Mouse (Mus musculus) mesoderm, embryonic 11.5 days (tissue): ENCODE measurements at regions not wholly inside any gene's neighbourhood (a gene's known extent, or its start where the extent isn't known, plus 50 kb on each side); places are given as distances from the start of the nearest gene placed in this dataset.
A peak's percentile ranks its signal among the peaks of the same experiment; 100 is the strongest.

Experiments
- DNase-seq: peaks from one replicate; pipeline ENCODE4 v3.0.0-alpha.2; 2012; ENCODE audit warnings: low read depth, low spot score

DNA sequence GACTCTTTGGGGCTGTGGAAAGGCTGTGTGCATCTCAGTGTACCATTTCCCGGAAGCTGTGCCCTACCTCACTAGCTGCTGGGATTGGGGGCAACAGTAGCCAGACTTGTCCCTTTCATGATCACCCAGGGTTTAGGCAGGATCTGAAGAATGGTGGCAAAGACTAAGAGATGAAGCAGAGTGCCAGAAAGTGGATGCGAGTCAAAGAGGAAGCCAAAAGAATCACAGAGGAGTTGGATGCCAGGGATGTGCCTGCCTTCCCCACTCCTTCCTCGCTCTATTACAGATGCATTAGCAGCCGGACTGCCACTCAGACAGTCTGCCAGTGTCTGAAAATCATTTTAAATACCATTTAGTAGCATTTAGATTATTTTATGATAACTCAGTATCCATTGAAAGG lies 271.5 kb upstream of the Slc24a2 start:
- no peak for DNase-seq

DNA sequence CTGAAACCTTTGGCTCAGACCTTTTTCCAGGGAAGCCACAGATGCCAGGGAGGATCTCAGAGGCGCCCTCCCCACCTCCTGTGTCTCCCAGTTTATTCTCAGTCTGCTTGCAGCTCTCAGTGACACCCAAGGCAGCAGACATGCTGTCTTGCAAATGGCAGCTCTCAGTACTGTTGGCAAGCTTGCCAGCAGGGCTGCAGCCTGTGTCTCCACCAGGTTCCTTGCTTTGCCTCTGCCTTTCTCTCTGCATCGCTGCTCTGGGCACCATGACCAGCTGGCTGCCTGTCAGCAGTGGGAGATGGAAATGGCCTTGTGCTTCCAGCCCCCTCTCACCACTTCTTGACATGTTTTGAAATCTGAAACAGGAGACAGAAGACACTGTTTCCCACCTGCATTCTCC lies 270.2 kb upstream of the Slc24a2 start:
- peak; percentile 1 for DNase-seq

DNA sequence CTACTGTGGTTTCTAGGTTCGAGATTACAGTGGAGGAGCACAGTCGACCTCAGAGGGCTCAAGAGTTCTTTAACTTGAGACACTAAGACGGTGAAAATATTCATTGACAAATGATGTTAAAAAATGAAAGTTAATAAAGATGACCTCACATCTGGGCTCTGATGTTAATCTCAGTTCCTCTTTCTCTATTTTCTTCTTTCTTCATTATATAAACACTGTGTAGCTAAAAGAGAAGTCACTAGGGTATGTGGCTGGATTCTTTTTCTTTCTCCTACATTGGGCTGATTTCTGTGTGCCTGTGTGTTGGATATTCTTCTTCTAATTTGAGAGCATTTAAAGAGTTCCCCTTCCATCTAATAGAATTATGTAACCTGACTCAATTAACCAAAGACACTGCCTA lies 257.5 kb upstream of the Slc24a2 start:
- DNase-seq, result no peak

DNA sequence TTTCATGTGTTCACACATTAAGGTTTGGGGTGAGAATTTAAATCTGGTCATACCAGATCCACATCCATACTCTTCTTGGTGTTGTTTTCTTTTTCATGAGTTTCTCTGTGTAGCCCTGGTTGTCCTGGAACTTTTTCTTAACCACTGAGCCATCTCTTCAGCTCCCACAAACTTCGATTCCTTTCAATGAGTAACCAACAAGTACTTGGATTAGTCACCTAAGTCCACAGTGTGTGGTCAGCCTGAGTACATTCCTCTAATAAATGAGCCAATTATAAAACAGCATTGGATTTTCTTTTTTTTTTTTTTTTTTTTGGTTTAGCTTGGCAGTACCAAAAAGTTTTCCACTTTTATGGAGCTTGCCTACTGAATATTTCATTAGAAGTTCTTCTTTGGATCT lies 245.3 kb upstream of the Slc24a2 start:
- DNase-seq, result no peak

DNA sequence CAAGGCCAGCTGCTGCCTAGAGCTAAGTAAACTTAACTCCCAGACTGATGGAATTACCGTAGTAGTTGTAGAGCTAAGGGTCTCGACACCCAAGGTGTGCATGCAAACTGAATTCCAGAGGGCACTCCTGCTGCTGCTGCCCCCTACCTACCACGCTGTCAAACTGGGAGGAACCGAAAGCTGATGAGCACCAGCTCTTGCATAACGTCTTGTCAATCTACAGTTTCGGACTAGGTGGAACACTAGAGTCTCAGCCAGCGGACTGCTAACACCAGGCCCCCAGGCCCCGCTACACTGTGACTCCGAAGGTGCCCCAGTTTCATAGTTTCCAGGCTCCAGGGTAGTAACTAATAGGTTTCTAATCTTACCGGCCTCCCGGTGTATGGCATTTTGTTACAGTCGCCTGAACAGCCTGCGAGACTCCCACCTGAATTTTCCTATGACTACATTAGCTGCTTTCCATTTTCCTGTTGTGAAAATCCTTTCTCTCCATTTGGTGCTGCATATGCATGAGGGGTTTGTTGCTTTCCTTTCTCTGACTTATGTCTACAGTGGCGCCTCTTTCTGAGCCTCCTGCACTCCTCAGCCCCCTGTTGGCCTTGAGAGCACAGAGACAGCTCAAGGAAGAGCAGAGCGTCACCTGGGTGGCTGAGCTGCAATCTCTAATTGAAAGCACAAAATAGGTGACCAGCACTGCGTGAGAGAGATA lies 243.2 kb upstream of the Slc24a2 start:
- DNase-seq, result no peak

DNA sequence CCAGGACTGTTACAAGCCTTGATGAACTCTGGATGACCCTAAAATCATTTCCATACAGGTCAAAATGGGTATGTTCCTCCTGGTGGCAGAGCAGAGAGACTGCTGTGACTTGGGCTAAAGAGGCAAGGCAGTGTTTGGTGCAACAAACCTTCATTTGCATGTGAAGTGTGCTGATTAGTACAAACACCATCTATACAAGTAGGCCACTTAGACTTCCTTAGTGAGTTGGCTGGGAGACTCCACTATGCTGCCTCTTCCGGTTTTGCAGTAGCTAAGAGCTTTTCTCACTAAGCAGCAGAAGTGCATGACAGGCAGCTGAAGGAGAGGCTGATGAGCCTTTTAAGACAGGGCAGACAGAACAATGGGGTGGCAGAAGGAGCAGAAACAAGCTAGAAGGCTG lies 242.5 kb upstream of the Slc24a2 start:
- no peak for DNase-seq

DNA sequence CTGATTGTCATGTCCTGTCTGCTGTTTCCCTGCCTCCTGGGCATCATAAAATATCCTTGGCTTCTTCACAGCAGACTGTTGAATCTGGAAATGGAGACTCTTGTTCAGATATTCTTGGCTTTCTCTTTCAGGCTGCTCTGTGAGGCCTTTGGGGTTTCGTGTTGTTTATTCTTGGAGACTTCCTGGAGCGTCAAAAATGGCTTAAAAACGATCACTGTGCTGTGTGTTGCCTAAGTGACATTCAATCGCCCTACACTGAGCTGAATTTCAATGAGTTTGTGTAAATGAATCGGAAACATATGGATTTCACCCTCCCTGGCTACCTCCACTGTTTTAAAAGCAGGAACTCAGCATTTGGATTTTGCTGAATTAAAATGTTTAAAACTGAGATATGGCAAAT lies 241.1 kb upstream of the Slc24a2 start:
- DNase-seq, result no peak

DNA sequence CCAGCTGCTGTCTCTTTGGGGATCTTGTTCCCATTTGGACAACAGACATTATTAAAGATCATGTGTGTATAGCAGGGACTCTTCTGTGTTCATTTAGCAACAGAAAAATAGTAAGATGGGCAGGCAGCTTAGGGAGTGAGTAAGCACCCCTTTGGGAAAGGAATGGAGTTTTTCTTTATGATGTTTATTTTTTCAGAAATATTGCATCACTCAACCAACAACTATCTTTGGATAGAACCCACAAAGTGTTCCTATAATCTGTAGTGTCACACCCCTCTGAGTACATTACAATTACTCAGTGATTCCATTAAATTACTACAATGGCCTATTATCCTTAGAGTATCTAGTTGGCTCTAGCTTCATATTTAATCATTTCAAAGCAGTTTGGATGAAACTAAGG lies 237.3 kb upstream of the Slc24a2 start:
- DNase-seq, result no peak

DNA sequence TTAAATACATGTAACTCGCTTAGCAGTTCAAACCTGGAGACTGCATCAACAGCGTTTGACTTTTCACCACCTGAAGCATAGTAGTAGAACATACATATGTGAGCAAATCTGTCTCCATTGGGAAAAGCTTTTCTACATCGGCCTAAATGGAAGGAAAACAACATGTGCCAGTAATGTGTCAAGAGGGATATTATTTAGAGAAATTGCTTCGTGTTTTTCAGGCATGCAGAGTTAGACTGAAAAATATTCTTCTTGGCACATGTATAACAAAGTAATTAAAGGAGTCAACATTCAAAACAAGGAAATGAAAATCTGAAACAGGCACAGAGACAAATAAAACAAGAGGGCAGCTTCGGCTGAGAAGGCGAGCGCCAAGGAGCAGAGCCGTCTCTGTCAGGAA lies 236.7 kb upstream of the Slc24a2 start:
- DNase-seq, result no peak

DNA sequence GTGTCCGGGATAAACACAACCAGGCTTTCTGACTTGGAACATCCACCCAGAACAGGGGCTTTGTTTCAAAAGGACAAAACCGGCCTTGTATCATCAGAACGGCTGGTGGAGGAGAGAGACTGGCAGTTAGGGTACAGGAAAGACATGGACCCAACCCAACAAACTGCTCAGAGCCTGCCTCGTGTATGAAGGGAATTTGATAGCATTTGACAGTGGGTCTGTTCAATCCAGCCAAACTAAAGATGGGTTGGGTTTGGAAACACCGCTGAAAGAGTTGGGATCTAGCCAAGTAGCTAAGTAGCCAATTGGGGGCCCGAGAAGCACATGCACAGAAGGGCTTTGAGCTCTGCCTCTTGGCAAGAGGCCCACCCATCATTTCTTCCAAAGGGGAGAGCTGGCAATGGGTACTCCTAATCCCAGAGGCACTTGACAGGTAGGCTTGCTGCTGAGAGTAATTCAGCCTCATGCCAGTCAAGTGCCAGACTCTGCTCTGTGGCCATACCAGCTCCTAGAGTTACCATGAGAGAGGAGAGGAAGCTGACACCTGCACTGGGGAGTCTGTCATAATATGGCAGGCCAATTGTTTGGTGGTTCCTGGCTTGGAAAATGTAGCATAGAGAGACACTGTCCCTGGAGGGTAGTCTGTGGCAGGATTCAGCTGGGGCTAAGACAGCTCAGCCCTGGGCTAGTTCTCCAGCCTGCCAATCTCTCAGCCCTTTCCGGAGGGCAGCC lies 231.1 kb upstream of the Slc24a2 start:
- no peak for DNase-seq

DNA sequence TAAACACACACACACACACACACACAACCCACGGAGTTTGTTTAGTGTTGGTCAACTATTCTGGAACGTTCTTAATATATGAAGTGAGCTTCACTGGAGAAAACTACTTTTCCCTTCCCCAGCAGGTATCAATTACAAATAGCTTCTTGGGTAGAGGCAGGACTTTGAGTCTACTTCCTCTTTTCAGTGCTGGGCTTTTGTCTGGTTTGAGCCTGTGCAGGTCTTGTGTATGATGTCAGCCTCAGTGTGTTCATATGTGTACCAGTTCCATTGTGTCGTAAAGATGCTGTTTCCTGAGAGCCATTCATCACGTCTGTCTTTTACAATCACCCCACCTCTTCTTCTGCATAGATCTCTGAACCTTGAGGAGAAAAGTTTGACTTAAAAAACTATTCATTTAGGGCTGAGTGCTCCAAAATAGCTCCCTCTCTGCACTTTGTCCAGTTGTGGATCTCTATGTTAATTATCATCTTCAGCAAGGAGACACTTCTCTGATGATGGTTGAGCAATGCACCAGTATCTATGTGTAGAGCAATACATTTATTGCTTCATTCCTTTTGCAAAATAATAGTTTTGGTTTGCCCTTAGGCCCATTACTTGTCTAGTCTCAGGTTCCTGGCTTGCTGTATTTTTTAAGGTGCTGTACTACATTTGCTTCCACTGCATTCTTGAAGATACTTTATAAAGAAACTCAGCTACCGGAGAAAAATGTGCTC lies 225.7 kb upstream of the Slc24a2 start:
- no peak for DNase-seq

DNA sequence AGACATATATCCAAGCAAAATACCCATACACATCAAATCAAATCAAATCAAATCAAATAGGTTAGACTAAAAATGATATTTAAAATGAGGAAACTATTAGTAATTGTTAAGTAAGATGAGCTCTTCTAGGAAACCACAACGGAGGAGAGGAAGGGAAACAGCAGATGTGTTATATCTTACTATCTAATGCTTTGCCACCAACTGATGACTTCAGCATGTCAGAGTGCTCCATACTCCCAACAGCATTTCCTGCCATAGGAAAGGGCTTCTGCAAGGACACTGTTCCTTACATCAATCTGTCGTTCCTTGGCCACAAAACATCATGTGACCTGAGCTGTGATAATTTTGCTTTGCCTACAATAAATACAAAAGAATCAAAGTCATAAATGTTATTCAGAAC lies 221.8 kb upstream of the Slc24a2 start:
- no peak for DNase-seq

DNA sequence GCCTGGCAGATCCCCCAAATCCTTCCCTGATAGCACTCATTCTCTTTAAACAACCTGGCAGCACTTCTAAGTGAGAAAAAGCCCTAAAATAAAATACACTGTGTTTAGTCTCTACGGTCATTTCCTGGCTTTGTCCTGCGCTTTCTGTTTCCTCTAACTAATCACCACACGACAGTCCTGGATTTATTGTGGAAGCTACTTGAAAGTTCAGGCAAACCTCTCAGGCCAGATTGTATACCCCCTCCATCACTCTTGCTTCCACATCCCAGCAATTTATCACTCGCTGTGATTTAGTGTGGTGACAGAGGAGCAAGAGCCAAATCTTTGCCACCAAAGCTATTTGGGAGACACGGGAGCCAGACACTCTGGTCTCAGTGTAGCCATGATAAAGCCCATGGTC lies 221.0 kb upstream of the Slc24a2 start:
- peak; percentile 45 for DNase-seq

DNA sequence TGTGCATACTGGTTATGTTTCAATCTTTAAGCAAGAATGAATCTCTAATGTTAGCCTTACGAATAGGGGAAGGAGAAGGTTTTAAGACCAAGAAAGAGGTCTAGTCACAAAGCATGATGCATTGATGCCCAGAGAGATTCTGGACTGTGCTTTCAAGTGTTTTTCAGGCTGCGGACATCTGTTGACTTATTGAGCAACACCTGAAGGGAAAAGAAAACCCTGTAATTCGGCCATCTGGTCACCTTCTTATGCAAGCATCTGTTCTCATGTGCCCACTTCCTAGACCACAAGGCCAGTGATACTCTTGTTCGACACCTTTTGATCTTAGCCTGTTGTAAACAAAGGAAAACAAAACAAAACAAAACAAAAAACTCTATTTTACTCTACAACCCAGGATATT lies 218.1 kb upstream of the Slc24a2 start:
- DNase-seq, result no peak

DNA sequence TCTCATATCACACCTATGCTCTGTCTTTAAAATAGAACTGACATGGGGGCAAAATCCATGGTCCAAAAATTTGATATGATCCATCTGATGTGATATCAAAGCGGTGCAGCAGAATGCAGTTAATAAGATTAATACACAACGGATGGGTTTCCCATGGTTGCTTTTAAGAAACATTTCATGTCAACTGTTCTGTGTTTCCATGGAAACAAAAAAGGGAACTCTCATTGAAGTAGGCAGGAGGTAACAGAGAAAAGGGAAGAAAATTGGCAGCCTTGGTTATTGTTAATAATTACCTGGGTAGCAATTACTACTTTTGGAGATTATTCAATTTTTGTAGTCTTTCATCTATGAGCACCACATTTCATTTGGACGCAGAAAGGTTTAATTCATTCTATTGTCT lies 216.6 kb upstream of the Slc24a2 start:
- no peak for DNase-seq

DNA sequence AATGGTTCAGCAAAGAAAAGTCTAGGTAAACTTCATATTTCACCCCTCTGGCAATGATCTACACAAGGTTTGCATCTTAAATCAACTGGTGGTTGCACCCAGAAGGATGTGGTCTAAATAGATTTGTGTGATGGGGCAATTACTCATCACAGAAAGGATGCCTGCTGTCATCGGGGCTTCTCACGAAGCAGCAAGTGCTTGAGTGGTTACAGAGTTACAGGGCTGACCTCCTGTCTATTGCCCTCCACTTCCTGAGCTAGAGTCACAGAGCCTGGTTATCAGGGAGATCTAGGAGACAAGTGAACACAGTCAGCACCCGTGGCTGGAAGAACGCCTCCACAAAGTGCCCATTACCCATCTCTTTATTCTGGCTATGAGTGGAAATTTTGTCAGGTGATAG lies 203.9 kb upstream of the Slc24a2 start:
- peak; percentile 14 for DNase-seq

DNA sequence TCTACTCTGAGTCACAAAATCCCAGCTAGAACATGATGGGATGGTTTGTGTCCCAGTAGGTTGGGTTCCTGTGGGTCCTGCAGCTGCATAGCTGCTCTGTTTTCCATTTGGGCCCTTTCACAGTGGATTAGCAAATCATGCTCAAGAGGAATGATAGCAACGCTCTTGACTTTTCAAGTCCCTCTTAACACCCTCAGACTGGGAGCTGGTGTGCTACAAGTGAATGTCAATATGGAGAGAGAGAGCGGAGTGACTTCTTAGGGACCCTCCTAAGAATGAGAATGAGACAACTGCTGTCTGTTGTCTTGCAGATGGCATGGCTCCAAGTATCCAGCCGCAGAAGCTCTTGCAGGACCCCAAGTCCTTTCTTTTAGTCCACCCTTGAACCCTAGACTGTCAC lies 198.1 kb upstream of the Slc24a2 start:
- no peak for DNase-seq

DNA sequence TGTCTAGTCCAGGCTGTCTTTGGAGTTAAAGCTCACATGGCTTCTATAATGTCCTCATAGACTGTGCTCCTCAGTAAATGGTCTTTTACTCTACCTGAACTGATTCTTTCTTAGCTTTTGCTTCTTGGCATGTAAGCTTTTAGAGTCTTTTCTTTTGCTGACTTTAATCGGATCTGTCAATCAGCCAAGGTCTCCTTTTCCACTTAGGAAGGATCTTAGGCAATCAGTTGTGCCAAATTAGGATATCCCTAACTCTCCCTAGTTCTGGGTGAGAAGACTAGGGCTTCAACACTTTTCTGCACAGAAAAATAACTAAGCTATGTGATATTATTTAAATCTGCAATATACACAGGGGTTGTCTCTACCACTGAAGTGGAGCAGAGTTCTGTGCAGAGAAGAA lies 193.8 kb upstream of the Slc24a2 start:
- no peak for DNase-seq

DNA sequence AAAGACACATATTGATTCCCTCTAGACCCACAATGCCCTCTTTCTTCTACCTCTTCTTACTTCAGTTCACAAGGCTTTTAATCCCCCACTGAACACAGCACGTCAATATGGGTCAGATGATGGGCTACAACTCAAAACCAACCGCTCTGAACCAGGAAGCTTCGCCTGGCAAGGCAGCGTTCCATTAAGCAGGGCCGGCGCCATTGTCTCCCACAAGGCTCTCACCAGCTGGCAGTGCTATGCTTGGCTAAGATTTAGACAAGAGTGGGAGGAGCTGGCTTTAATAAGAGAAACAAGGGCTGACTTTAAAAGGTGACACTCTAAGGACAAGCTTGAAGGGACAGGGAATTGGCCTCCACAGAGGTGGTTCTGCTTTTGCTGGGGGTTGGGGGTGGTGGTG lies 192.3 kb upstream of the Slc24a2 start:
- DNase-seq, result no peak

DNA sequence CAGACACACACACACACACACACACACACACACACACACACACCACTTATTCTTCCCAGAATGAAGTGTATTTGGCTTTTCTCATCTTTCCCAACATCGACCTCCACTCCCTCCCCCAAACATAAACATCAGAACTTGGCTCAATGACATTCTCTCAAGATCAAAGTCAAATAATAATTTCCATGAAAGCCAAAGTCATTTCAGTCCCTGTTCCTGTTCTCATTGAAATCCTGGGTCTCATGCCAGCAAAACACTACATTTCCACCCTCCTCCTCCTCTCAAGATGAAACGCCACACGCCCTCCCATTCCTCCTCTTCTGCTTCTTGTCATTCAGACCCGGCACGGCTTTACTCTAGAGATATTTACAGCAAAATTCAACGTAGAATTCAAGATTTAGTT lies 173.1 kb upstream of the Slc24a2 start:
- no peak for DNase-seq

DNA sequence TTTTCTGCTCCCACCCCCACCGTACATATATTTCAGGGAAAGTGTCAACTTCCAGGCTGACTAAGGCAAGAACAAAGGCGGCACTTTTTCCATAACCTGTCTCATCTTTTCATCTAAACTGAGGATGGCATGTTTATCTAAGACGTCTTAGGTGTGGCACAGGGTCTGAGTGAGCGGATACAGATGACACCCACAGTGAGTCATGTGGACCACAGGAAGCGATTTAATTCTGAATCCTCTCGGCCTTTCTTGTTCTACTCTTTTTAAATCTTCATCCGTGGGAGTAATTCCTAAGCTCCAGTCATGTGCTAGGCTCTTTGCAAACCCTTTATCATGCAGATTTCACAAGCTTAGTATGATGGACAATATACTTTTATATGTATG lies 171.9 kb upstream of the Slc24a2 start:
- no peak for DNase-seq

DNA sequence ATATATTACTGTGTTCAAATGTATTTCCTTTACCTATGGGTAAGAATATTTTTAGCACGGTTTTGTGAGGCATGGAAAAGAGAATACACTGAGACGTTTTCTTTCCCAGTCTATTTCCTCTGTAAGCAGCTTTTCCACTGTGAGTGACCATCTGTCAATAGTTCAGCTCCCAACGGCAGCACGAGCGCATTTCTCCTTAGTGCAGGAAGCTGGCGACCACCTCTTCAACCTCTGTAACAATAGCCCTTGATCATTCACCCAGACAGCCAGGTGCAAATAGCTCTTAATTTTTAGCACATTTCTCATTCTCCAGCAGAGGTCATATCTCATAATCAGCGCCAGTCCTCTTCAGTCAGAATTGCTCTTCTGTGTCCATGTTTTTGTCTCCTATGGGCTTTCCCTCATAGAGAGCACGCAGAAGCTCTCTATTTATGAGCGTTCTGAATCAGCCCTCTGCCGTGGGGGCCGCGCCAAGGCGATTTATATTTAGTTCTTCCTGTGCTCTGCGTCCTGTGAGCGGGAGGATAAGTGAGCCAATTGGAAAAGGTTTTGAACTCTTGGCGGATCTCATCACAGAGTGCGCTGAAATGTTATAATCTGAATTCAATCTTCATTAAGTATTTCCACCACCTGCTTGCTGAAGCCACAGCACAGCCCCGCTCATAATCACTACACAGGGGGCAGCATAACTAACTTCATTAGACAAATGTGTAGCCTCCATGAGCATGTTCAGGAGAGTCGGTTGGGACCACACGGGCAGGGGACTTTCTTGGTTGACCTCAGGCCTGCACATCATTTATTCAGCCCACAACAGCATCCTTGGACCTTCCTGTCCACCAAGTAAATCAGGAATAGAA lies 171.3 kb upstream of the Slc24a2 start:
- no peak for DNase-seq
